Comparison of ENCODE assay signal across 7 mouse cellular contexts in the genomic region with DNA sequence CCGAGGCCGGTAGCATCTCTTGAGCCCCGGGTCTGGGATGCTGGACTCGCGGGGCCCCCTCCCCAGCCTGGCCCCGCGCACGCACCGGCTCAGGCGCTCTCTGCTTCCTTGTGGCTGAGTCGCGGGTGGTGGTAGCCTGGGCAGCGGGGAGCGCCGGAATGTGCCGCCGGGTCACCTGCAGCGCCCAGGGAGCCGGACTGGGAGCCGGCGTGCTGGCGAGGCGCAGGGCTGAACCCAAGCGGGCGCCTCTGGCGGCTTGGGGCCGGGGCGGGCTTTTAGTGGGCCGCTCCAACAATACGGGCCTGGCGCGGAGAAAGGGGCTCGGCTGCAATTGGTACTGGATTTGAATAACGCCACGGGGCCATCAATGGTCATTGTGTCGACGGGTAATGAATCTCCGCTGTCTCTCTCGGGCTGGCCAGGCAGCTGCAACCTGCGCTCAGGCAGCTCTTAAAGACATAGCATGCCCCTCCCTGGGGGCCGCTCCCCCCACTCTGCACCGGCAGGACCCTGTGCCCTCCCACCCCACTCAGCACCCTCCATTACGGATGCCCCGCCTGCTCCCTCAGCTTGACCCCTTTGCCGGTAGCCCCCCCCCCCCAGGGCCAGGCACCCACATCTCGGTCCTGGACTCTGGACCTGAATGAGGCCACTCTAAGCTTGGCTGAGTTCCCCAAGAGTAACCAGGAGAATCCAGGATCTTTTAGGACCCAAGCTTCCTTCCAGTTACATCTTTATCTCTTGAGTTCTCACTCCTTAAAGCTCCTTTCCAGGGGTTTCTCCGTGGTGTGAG. TPM values are rescaled to one million over a fixed set of nuclear protein-coding genes. Genes with fewer than 3 reads are reported as not detected.
DNase-seq lines count a peak whose midpoint lies in the region; ATAC-seq lines count a peak whose summit lies in the region.

No protein-coding gene starts in this region.

- peaks cover 44% of the 10 kb centered on the region for H3K27me3 ChIP-seq in forebrain, embryonic 14.5 days (replicated peaks; ENCODE audit: control insufficient read depth, insufficient read depth, low read length)
- H3K27me3 ChIP-seq in limb, embryonic 11.5 days (ENCODE audit: control insufficient read depth, insufficient read depth, low read length) = peaks cover 47% of the 10 kb centered on the region

- H3K4me3 ChIP-seq in forebrain, embryonic 14.5 days (ENCODE audit: low read depth, low read length) = peak overlapping the region; percentile 34
- peak overlapping the region; percentile 14 for H3K4me3 ChIP-seq in limb, embryonic 11.5 days (ENCODE audit: low read depth, low read length)

- peak; percentile 48 for ATAC-seq in forebrain, embryonic 14.5 days
- no peak for ATAC-seq in limb, embryonic 11.5 days (ENCODE audit: insufficient number of reproducible peaks, low FRiP score, low TSS enrichment, low read depth)

- peak overlapping the region; percentile 71 for H3K4me2 ChIP-seq in forebrain, embryonic 14.5 days (ENCODE audit: low read length)
- peak overlapping the region; percentile 34 for H3K4me2 ChIP-seq in limb, embryonic 11.5 days (ENCODE audit: low read depth, severe bottlenecking)

- WGBS in forebrain, embryonic 14.5 days = 2% methylated on average over 47 of the region's 47 CpGs
- WGBS in limb, embryonic 11.5 days = 4% methylated on average over 47 of the region's 47 CpGs

- H3K4me1 ChIP-seq in forebrain, embryonic 14.5 days (ENCODE audit: control insufficient read depth, insufficient read depth, low read length) = peaks cover 2% of the 10 kb centered on the region; the same call in 1 of the 2 replicates
- H3K4me1 ChIP-seq in limb, embryonic 11.5 days (ENCODE audit: control insufficient read depth, insufficient read depth, low read length) = peaks cover 7% of the 10 kb centered on the region; the same call in 1 of the 2 replicates

- H3K36me3 ChIP-seq in forebrain, embryonic 14.5 days (ENCODE audit: control insufficient read depth, insufficient read depth, low read length) = peaks cover 24% of the 10 kb centered on the region
- peaks cover under 1% of the 10 kb centered on the region; the same call in 1 of the 2 replicates for H3K36me3 ChIP-seq in limb, embryonic 11.5 days (ENCODE audit: control insufficient read depth, insufficient read depth, low read length)

- no peak overlapping the region for H3K27ac ChIP-seq in forebrain, embryonic 14.5 days (ENCODE audit: low read depth, low read length)
- no peak overlapping the region for H3K27ac ChIP-seq in limb, embryonic 11.5 days (replicated peaks; ENCODE audit: low read depth, low read length)

- peak overlapping the region; percentile 67 for H3K9ac ChIP-seq in forebrain, embryonic 14.5 days (ENCODE audit: low read length)
- peak overlapping the region; percentile 24; the same call in 1 of the 2 replicates for H3K9ac ChIP-seq in limb, embryonic 11.5 days (ENCODE audit: low read length)

- no peaks in the 10 kb centered on the region for H3K9me3 ChIP-seq in forebrain, embryonic 14.5 days (replicated peaks; ENCODE audit: control insufficient read depth, low read length)
- H3K9me3 ChIP-seq in limb, embryonic 11.5 days (ENCODE audit: control insufficient read depth, low read length) = no peaks in the 10 kb centered on the region

- DNase-seq in right cerebral cortex, adult 18-20 months = peak; percentile 38
- no peak for DNase-seq in right cerebral cortex, postnatal 25 days
- DNase-seq in forebrain, embryonic 14.5 days (ENCODE audit: low spot score) = peak; percentile 41
- DNase-seq in limb, embryonic 11.5 days (ENCODE audit: low spot score) = peak; percentile 51
- peak; percentile 18 for DNase-seq in right cerebral cortex, postnatal 4 days
- no peak for DNase-seq in gastrocnemius, postnatal 10 days
- DNase-seq in ovary, adult 18-20 months (ENCODE audit: low spot score) = no peak

RNA-seq across cellular contexts. Expression of a gene that starts 22.7 kb away (rescaled TPM):
- polyA plus RNA-seq in forebrain, embryonic 14.5 days (2014; fragmentation: Nextera tagmentation; extraction: Ambion mirVana) = 3.1 and 3.9 TPM in 2 replicates
- polyA plus RNA-seq in limb, embryonic 11.5 days (2014; fragmentation: Nextera tagmentation; extraction: Ambion mirVana) = 8.4 and 8.7 TPM in 2 replicates
- total RNA-seq in gastrocnemius, postnatal 10 days (2021) = 10 to 100 TPM; 28.3 to 39.0 TPM

RNA-seq across cellular contexts. Expression of a gene that starts 26.4 kb away (rescaled TPM):
- polyA plus RNA-seq in forebrain, embryonic 14.5 days (2014; fragmentation: Nextera tagmentation; extraction: Ambion mirVana) = 20.7 and 21.0 TPM in 2 replicates
- polyA plus RNA-seq in limb, embryonic 11.5 days (2014; fragmentation: Nextera tagmentation; extraction: Ambion mirVana) = 19.5 and 26.0 TPM in 2 replicates
- total RNA-seq in gastrocnemius, postnatal 10 days (2021) = 10 to 100 TPM; 25.4 to 28.6 TPM

RNA-seq across cellular contexts. Expression of a gene that starts 42.8 kb away (rescaled TPM):
- 36.4 and 43.6 TPM in 2 replicates for polyA plus RNA-seq in forebrain, embryonic 14.5 days (2014; fragmentation: Nextera tagmentation; extraction: Ambion mirVana)
- 80.5 and 91.8 TPM in 2 replicates for polyA plus RNA-seq in limb, embryonic 11.5 days (2014; fragmentation: Nextera tagmentation; extraction: Ambion mirVana)
- 10 to 100 TPM; 21.3 to 29.7 TPM for total RNA-seq in gastrocnemius, postnatal 10 days (2021)

RNA-seq across cellular contexts. Expression of a gene that starts 43.8 kb away (rescaled TPM):
- 22.6 and 26.1 TPM in 2 replicates for polyA plus RNA-seq in forebrain, embryonic 14.5 days (2014; fragmentation: Nextera tagmentation; extraction: Ambion mirVana)
- 9.0 and 11.6 TPM in 2 replicates for polyA plus RNA-seq in limb, embryonic 11.5 days (2014; fragmentation: Nextera tagmentation; extraction: Ambion mirVana)
- 10 to 100 TPM; 10.6 to 11.2 TPM for total RNA-seq in gastrocnemius, postnatal 10 days (2021)

RNA-seq across cellular contexts. Expression of a gene that starts 58.0 kb away (rescaled TPM):
- 26.8 and 31.1 TPM in 2 replicates for polyA plus RNA-seq in forebrain, embryonic 14.5 days (2014; fragmentation: Nextera tagmentation; extraction: Ambion mirVana)
- 32.2 and 36.1 TPM in 2 replicates for polyA plus RNA-seq in limb, embryonic 11.5 days (2014; fragmentation: Nextera tagmentation; extraction: Ambion mirVana)
- 10 to 100 TPM; 24.7 to 36.5 TPM for total RNA-seq in gastrocnemius, postnatal 10 days (2021)

Comparison
In these comparisons a context has a peak if more than half of its experiments do, and no peak if none do; other contexts are left out.
1. DNase-seq: peak in right cerebral cortex, adult 18-20 months (single experiment), forebrain, embryonic 14.5 days (single experiment), limb, embryonic 11.5 days (single experiment) and right cerebral cortex, postnatal 4 days (single experiment); none in right cerebral cortex, postnatal 25 days (single experiment), gastrocnemius, postnatal 10 days (single experiment) and ovary, adult 18-20 months (single experiment).